Mouse (Mus musculus): ENCODE measurements around the gene R3hdm2. TPM values are rescaled to one million over a fixed set of nuclear protein-coding genes. Genes with fewer than 3 reads are reported as not detected.

The R3hdm2 gene
- total RNA-seq, 2 experiments from 2014 or later = 115 to 120 TPM

GRCm38 (mm10) chr10:127352187-127352586 is 27.9 kb upstream of the R3hdm2 start:
- intact Hi-C loops (cut with DNase I) = loop anchor here (5.0 kb wide), 2 partner anchors 85 to 110 kb away; no protein-coding TSS in a partner anchor

GRCm38 (mm10) chr10:127352766-127353165 is 27.4 kb upstream of the R3hdm2 start:
- DNase-seq = no peak
- intact Hi-C loops (cut with DNase I) = loop anchor here (5.0 kb wide), 2 partner anchors 85 to 110 kb away; no protein-coding TSS in a partner anchor

More at GRCm38 (mm10) chr10:127352187-127352586, 27.9 kb upstream of the R3hdm2 start:
- no peak for DNase-seq

- DNase-seq = peak in 1 of 2 experiments; percentile 40
- intact Hi-C loops (cut with DNase I) = loop anchor here (5.0 kb wide), 2 partner anchors 83 to 108 kb away; no protein-coding TSS in a partner anchor
Measured at GRCm38 (mm10) chr10:127353909-127354895, 25.9 kb upstream of the R3hdm2 start, which contains the start of gene Inhbe. TSS of gene Inhbe (minus strand) at chr10:127354411.

- DNase-seq = no peak
- intact Hi-C loops (cut with DNase I) = no loop called here
Measured at GRCm38 (mm10) chr10:127355336-127355735, 24.8 kb upstream of the R3hdm2 start.

- no peak for DNase-seq
Measured at GRCm38 (mm10) chr10:127360714-127361113, 19.4 kb upstream of the R3hdm2 start.

GRCm38 (mm10) chr10:127367116-127367515 is 13.0 kb upstream of the R3hdm2 start:
- DNase-seq = no peak
- intact Hi-C loops (cut with DNase I) = no loop called here

More at GRCm38 (mm10) chr10:127360714-127361113, 19.4 kb upstream of the R3hdm2 start:
- intact Hi-C loops (cut with DNase I) = no loop called here

- intact Hi-C loops (cut with DNase I) = no loop called here
- no peak for DNase-seq
Measured at GRCm38 (mm10) chr10:127368273-127368672, 11.9 kb upstream of the R3hdm2 start.

- DNase-seq = no peak
- intact Hi-C loops (cut with DNase I) = no loop called here
Measured at GRCm38 (mm10) chr10:127369834-127370820, 10.0 kb upstream of the R3hdm2 start, which contains the start of gene Inhbc. TSS of gene Inhbc (minus strand) at chr10:127370431.

GRCm38 (mm10) chr10:127371023-127371422 is 9.1 kb upstream of the R3hdm2 start:
- intact Hi-C loops (cut with DNase I) = no loop called here
- DNase-seq = no peak

GRCm38 (mm10) chr10:127377700-127378099 is 2.4 kb upstream of the R3hdm2 start:
- intact Hi-C loops (cut with DNase I) = no loop called here
- no peak for DNase-seq

GRCm38 (mm10) chr10:127379654-127380053 is 473 bp upstream of the R3hdm2 start:
- intact Hi-C loops (cut with DNase I) = loop anchor here (5.0 kb wide), 1 partner anchor 43 kb away; no protein-coding TSS in a partner anchor
- no peak for DNase-seq

- intact Hi-C loops (cut with DNase I) = loop anchor here (5.0 kb wide), 1 partner anchor 41 kb away; no protein-coding TSS in a partner anchor
- DNase-seq = peak; percentile 79 to 85
Measured at GRCm38 (mm10) chr10:127380767-127381742, 928 bp downstream of the R3hdm2 start.

- intact Hi-C loops (cut with DNase I) = loop anchor here (5.0 kb wide), 1 partner anchor 41 kb away; no protein-coding TSS in a partner anchor
Measured at GRCm38 (mm10) chr10:127381743-127382134, 1.6 kb downstream of the R3hdm2 start.

GRCm38 (mm10) chr10:127391774-127392173 is 11.6 kb downstream of the R3hdm2 start:
- no peak for DNase-seq
- intact Hi-C loops (cut with DNase I) = no loop called here

More at GRCm38 (mm10) chr10:127381743-127382134, 1.6 kb downstream of the R3hdm2 start:
- DNase-seq = no peak

- intact Hi-C loops (cut with DNase I) = no loop called here
- no peak for DNase-seq
Measured at GRCm38 (mm10) chr10:127404701-127405100, 24.6 kb downstream of the R3hdm2 start.

- intact Hi-C loops (cut with DNase I) = no loop called here
- no peak for DNase-seq
Measured at GRCm38 (mm10) chr10:127407391-127407790, 27.3 kb downstream of the R3hdm2 start.

GRCm38 (mm10) chr10:127412101-127412500 is 32.0 kb downstream of the R3hdm2 start:
- intact Hi-C loops (cut with DNase I) = no loop called here
- no peak for DNase-seq

GRCm38 (mm10) chr10:127412776-127413175 is 32.6 kb downstream of the R3hdm2 start:
- DNase-seq = no peak
- intact Hi-C loops (cut with DNase I) = no loop called here

GRCm38 (mm10) chr10:127413585-127413984 is 33.5 kb downstream of the R3hdm2 start:
- DNase-seq = no peak
- intact Hi-C loops (cut with DNase I) = no loop called here

Data from heart, postnatal 14 days (tissue).